Mouse (Mus musculus): ENCODE data around the gene Tmem178b. TPM values are rescaled to one million over a fixed set of nuclear protein-coding genes. Genes with fewer than 3 reads are reported as not detected.

The Tmem178b gene
- polyA plus RNA-seq, 1 experiment from 2014 or later: 0.07 TPM

GRCm38 (mm10) chr6:40048969-40049908, 176.2 kb downstream of the Tmem178b start:
- WGBS: 45% methylated on average over 11 of the region's 11 CpGs

GRCm38 (mm10) chr6:40049909-40050484, 176.9 kb downstream of the Tmem178b start:
- Histone ChIP-seq H3K36me3 (ENCODE audit: insufficient read depth, low read length) (no peaks in the 10 kb centered on the region), H3K4me2 (replicated peaks; ENCODE audit: low read depth, low read length) (no peak overlapping the region), H3K9me3 (ENCODE audit: low read length) (no peaks in the 10 kb centered on the region), H3K4me3 (ENCODE audit: low read length) (no peak overlapping the region), H3K9ac (replicated peaks; ENCODE audit: low read length) (no peak overlapping the region), H3K27me3 (ENCODE audit: insufficient read depth, low read length) (no peaks in the 10 kb centered on the region), H3K27ac (ENCODE audit: low read length) (no peak overlapping the region), H3K4me1 (ENCODE audit: insufficient read depth, low read length) (no peaks in the 10 kb centered on the region)
- WGBS: 81% methylated on average over 5 of the region's 6 CpGs
- ATAC-seq (ENCODE audit: low FRiP score, low TSS enrichment): no peak

More at GRCm38 (mm10) chr6:40048969-40049908, 176.2 kb downstream of the Tmem178b start:
- Histone ChIP-seq H3K4me2 (replicated peaks; ENCODE audit: low read depth, low read length) (no peak overlapping the region), H3K9me3 (ENCODE audit: low read length) (no peaks in the 10 kb centered on the region), H3K27ac (ENCODE audit: low read length) (no peak overlapping the region), H3K36me3 (ENCODE audit: insufficient read depth, low read length) (no peaks in the 10 kb centered on the region), H3K4me3 (ENCODE audit: low read length) (no peak overlapping the region), H3K27me3 (ENCODE audit: insufficient read depth, low read length) (no peaks in the 10 kb centered on the region), H3K9ac (replicated peaks; ENCODE audit: low read length) (no peak overlapping the region), H3K4me1 (ENCODE audit: insufficient read depth, low read length) (no peaks in the 10 kb centered on the region)
- ATAC-seq (ENCODE audit: low FRiP score, low TSS enrichment): no peak

GRCm38 (mm10) chr6:40051698-40052097, 178.6 kb downstream of the Tmem178b start:
- WGBS: 88% methylated on average over 2 of the region's 2 CpGs
- H3K9ac ChIP-seq (replicated peaks; ENCODE audit: low read length): no peak overlapping the region
- H3K27me3 ChIP-seq (ENCODE audit: insufficient read depth, low read length): no peaks in the 10 kb centered on the region
- H3K27ac ChIP-seq (ENCODE audit: low read length): no peak overlapping the region
- no peaks in the 10 kb centered on the region for H3K4me1 ChIP-seq (ENCODE audit: insufficient read depth, low read length)
- no peaks in the 10 kb centered on the region for H3K36me3 ChIP-seq (ENCODE audit: insufficient read depth, low read length)
- no peak overlapping the region for H3K4me3 ChIP-seq (ENCODE audit: low read length)
- ATAC-seq (ENCODE audit: low FRiP score, low TSS enrichment): no peak
- H3K9me3 ChIP-seq (ENCODE audit: low read length): no peaks in the 10 kb centered on the region
- H3K4me2 ChIP-seq (replicated peaks; ENCODE audit: low read depth, low read length): no peak overlapping the region

GRCm38 (mm10) chr6:40052593-40052992, 179.5 kb downstream of the Tmem178b start:
- Histone ChIP-seq H3K9me3 (ENCODE audit: low read length) (no peaks in the 10 kb centered on the region), H3K27me3 (ENCODE audit: insufficient read depth, low read length) (no peaks in the 10 kb centered on the region), H3K4me3 (ENCODE audit: low read length) (no peak overlapping the region), H3K36me3 (ENCODE audit: insufficient read depth, low read length) (no peaks in the 10 kb centered on the region), H3K27ac (ENCODE audit: low read length) (no peak overlapping the region), H3K4me1 (ENCODE audit: insufficient read depth, low read length) (no peaks in the 10 kb centered on the region), H3K9ac (replicated peaks; ENCODE audit: low read length) (no peak overlapping the region), H3K4me2 (replicated peaks; ENCODE audit: low read depth, low read length) (no peak overlapping the region)
- ATAC-seq (ENCODE audit: low FRiP score, low TSS enrichment): no peak
- WGBS: 93% methylated on average over 1 of the region's 1 CpGs

- 42% methylated on average over 3 of the region's 3 CpGs for WGBS
Observed at GRCm38 (mm10) chr6:40059466-40059865, 186.4 kb downstream of the Tmem178b start.

GRCm38 (mm10) chr6:40061327-40062189, 188.5 kb downstream of the Tmem178b start:
- H3K4me1 ChIP-seq (ENCODE audit: insufficient read depth, low read length): no peaks in the 10 kb centered on the region
- H3K36me3 ChIP-seq (ENCODE audit: insufficient read depth, low read length): no peaks in the 10 kb centered on the region
- no peak overlapping the region for H3K4me3 ChIP-seq (ENCODE audit: low read length)
- no peak overlapping the region for H3K27ac ChIP-seq (ENCODE audit: low read length)
- no peak for ATAC-seq (ENCODE audit: low FRiP score, low TSS enrichment)
- H3K9me3 ChIP-seq (ENCODE audit: low read length): no peaks in the 10 kb centered on the region; the same call in 1 of the 2 replicates
- H3K9ac ChIP-seq (replicated peaks; ENCODE audit: low read length): no peak overlapping the region
- H3K4me2 ChIP-seq (replicated peaks; ENCODE audit: low read depth, low read length): no peak overlapping the region
- no peaks in the 10 kb centered on the region for H3K27me3 ChIP-seq (ENCODE audit: insufficient read depth, low read length)
- WGBS: 71% methylated on average over 5 of the region's 5 CpGs

More at GRCm38 (mm10) chr6:40059466-40059865, 186.4 kb downstream of the Tmem178b start:
- H3K4me3 ChIP-seq (ENCODE audit: low read length): no peak overlapping the region
- no peaks in the 10 kb centered on the region for H3K27me3 ChIP-seq (ENCODE audit: insufficient read depth, low read length)
- ATAC-seq (ENCODE audit: low FRiP score, low TSS enrichment): no peak
- H3K4me2 ChIP-seq (replicated peaks; ENCODE audit: low read depth, low read length): no peak overlapping the region
- no peaks in the 10 kb centered on the region; the same call in 1 of the 2 replicates for H3K9me3 ChIP-seq (ENCODE audit: low read length)
- H3K36me3 ChIP-seq (ENCODE audit: insufficient read depth, low read length): no peaks in the 10 kb centered on the region
- no peaks in the 10 kb centered on the region for H3K4me1 ChIP-seq (ENCODE audit: insufficient read depth, low read length)
- no peak overlapping the region for H3K27ac ChIP-seq (ENCODE audit: low read length)
- H3K9ac ChIP-seq (replicated peaks; ENCODE audit: low read length): no peak overlapping the region

GRCm38 (mm10) chr6:40062190-40062501, 189.1 kb downstream of the Tmem178b start:
- 87% methylated on average over 7 of the region's 7 CpGs for WGBS
- Histone ChIP-seq H3K4me3 (ENCODE audit: low read length) (no peak overlapping the region), H3K36me3 (ENCODE audit: insufficient read depth, low read length) (no peaks in the 10 kb centered on the region), H3K4me1 (ENCODE audit: insufficient read depth, low read length) (no peaks in the 10 kb centered on the region), H3K9ac (replicated peaks; ENCODE audit: low read length) (no peak overlapping the region), H3K9me3 (ENCODE audit: low read length) (no peaks in the 10 kb centered on the region; the same call in 1 of the 2 replicates), H3K27ac (ENCODE audit: low read length) (no peak overlapping the region), H3K4me2 (replicated peaks; ENCODE audit: low read depth, low read length) (no peak overlapping the region), H3K27me3 (ENCODE audit: insufficient read depth, low read length) (no peaks in the 10 kb centered on the region)
- ATAC-seq (ENCODE audit: low FRiP score, low TSS enrichment): no peak

- H3K27me3 ChIP-seq (ENCODE audit: insufficient read depth, low read length): no peaks in the 10 kb centered on the region
- no peak overlapping the region for H3K4me3 ChIP-seq (ENCODE audit: low read length)
- H3K4me1 ChIP-seq (ENCODE audit: insufficient read depth, low read length): no peaks in the 10 kb centered on the region
- no peak overlapping the region for H3K9ac ChIP-seq (replicated peaks; ENCODE audit: low read length)
- no peak overlapping the region for H3K4me2 ChIP-seq (replicated peaks; ENCODE audit: low read depth, low read length)
- H3K27ac ChIP-seq (ENCODE audit: low read length): no peak overlapping the region
- ATAC-seq (ENCODE audit: low FRiP score, low TSS enrichment): no peak
- H3K36me3 ChIP-seq (ENCODE audit: insufficient read depth, low read length): no peaks in the 10 kb centered on the region
- 62% methylated on average over 1 of the region's 1 CpGs for WGBS
- no peaks in the 10 kb centered on the region; the same call in 1 of the 2 replicates for H3K9me3 ChIP-seq (ENCODE audit: low read length)
Observed at GRCm38 (mm10) chr6:40063438-40063837, 190.4 kb downstream of the Tmem178b start.

- H3K27ac ChIP-seq (ENCODE audit: low read length): no peak overlapping the region
Observed at GRCm38 (mm10) chr6:40063899-40064298, 190.8 kb downstream of the Tmem178b start.

More at GRCm38 (mm10) chr6:40063899-40064298, 190.8 kb downstream of the Tmem178b start:
- Histone ChIP-seq H3K27me3 (ENCODE audit: insufficient read depth, low read length) (no peaks in the 10 kb centered on the region), H3K36me3 (ENCODE audit: insufficient read depth, low read length) (no peaks in the 10 kb centered on the region), H3K4me1 (ENCODE audit: insufficient read depth, low read length) (no peaks in the 10 kb centered on the region), H3K4me3 (ENCODE audit: low read length) (no peak overlapping the region), H3K9ac (replicated peaks; ENCODE audit: low read length) (no peak overlapping the region), H3K4me2 (replicated peaks; ENCODE audit: low read depth, low read length) (no peak overlapping the region), H3K9me3 (ENCODE audit: low read length) (no peaks in the 10 kb centered on the region; the same call in 1 of the 2 replicates)
- no peak for ATAC-seq (ENCODE audit: low FRiP score, low TSS enrichment)
- 65% methylated on average over 1 of the region's 1 CpGs for WGBS
